ENCODE assay signal across 18 mouse cellular contexts in the genomic region with DNA sequence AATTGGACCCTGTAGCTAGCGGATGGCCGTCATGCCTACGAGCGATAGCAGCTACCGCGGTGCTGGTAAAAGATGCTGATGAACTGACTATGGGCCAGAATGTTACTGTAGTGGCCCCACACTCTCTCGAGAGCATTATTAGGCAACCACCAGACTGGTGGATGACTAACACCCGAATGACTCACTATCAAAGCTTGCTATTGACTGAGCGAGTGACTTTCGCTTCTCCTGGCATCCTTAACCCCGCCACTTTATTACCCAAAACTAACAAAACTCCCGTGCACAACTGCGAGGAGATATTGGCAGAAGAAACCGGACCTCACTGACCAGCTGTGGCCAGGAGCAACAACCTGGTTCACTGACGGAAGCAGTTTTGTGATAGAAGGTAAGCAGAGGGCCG. TPM values are rescaled to one million over a fixed set of nuclear protein-coding genes. Genes with fewer than 3 reads are reported as not detected.
DNase-seq lines count a peak whose midpoint lies in the region; ATAC-seq and TF ChIP-seq lines count a peak whose summit lies in the region.
"Had no signal": no experiment of that assay in that cellular context is flagged by ENCODE, and none has a peak within 500 bp of the region (broad histone marks: within the 10 kb centered on the region; RNA-seq: fewer than 3 reads in every experiment).

No protein-coding gene starts in this region.

- TF ChIP-seq CTCF in small intestine, adult 2 months (IDR thresholded peaks at IDR 0.05; ENCODE audit: extremely low read depth, insufficient read length, insufficient replicate concordance, low read depth, low read length), result no peak

- no peaks in the 10 kb centered on the region; the same call in 1 of the 2 replicates for H3K27me3 ChIP-seq in liver, embryonic 15.5 days
- H3K27me3 ChIP-seq in small intestine, adult 2 months (ENCODE audit: control insufficient read depth, insufficient read depth, low read length), result no peaks in the 10 kb centered on the region
- H3K27me3 ChIP-seq: midbrain, embryonic 13.5 days had no signal

- no peak overlapping the region for H3K9ac ChIP-seq in liver, embryonic 15.5 days
- H3K9ac ChIP-seq: midbrain, embryonic 13.5 days had no signal

- intact Hi-C loops in heart, postnatal 10 days (cut with DNase I), result no loop called here
- intact Hi-C loops in left cerebral cortex, postnatal 36 days (cut with DNase I), result no loop called here

- no peak for ATAC-seq in liver, embryonic 15.5 days (ENCODE audit: insufficient read depth)
- ATAC-seq: midbrain, embryonic 13.5 days had no signal

- H3K4me2 ChIP-seq in liver, embryonic 15.5 days, result peak overlapping the region; percentile 20; the same call in 1 of the 2 replicates
- H3K4me2 ChIP-seq: midbrain, embryonic 13.5 days had no signal

- H3K36me3 ChIP-seq in liver, embryonic 15.5 days (replicated peaks), result no peaks in the 10 kb centered on the region
- no peaks in the 10 kb centered on the region for H3K36me3 ChIP-seq in small intestine, adult 2 months (ENCODE audit: control insufficient read depth, insufficient read depth, low read length)
- H3K36me3 ChIP-seq: embryonic facial prominence, embryonic 10.5 days; midbrain, embryonic 13.5 days had no signal

- 74% methylated on average over 16 of the region's 16 CpGs for whole genome bisulfite sequencing in liver, embryonic 15.5 days (ENCODE audit: insufficient replicate concordance)
- 33% methylated on average over 16 of the region's 16 CpGs for WGBS in small intestine, adult 2 months

- no peaks in the 10 kb centered on the region for H3K9me3 ChIP-seq in liver, embryonic 15.5 days (replicated peaks)
- H3K9me3 ChIP-seq: embryonic facial prominence, embryonic 10.5 days; midbrain, embryonic 13.5 days had no signal

- peaks cover 38% of the 10 kb centered on the region for H3K4me1 ChIP-seq in liver, embryonic 15.5 days (replicated peaks)
- H3K4me1 ChIP-seq in small intestine, adult 2 months (ENCODE audit: control insufficient read depth, insufficient read depth, insufficient read length, low read length), result peaks cover 7% of the 10 kb centered on the region; the same call in 1 of the 2 replicates
- H3K4me1 ChIP-seq: embryonic facial prominence, embryonic 10.5 days; midbrain, embryonic 13.5 days had no signal

- no peak overlapping the region for H3K4me3 ChIP-seq in liver, embryonic 15.5 days (replicated peaks)
- peak overlapping the region; percentile 33; the same call in 1 of the 2 replicates for H3K4me3 ChIP-seq in small intestine, adult 2 months (ENCODE audit: low read depth, low read length)
- H3K4me3 ChIP-seq: embryonic facial prominence, embryonic 10.5 days; midbrain, embryonic 13.5 days had no signal

- no peak for TF ChIP-seq POLR2A in small intestine, adult 2 months (IDR thresholded peaks at IDR 0.05; ENCODE audit: low read depth, low read length)

- peak; percentile 12 for DNase-seq in heart, adult 8-10 months (ENCODE audit: low spot score)
- no peak for DNase-seq in heart, postnatal 10 days
- peak; percentile 2 for DNase-seq in Muller cell, postnatal 12 days (ENCODE audit: inconsistent ontology term)
- no peak for DNase-seq in left cerebral cortex, postnatal 36 days (ENCODE audit: low spot score in 2 of 2)
- no peak for DNase-seq in cerebellum, postnatal 36 days
- DNase-seq: cerebellum, adult 8-10 months; gastrocnemius, postnatal 14 days; right cerebral cortex, postnatal 14 days had no signal

- H3K27ac ChIP-seq in liver, embryonic 15.5 days (replicated peaks), result peak overlapping the region; percentile 59
- H3K27ac ChIP-seq in small intestine, adult 2 months (ENCODE audit: insufficient read depth, low read depth, low read length), result no peak overlapping the region
- H3K27ac ChIP-seq: embryonic facial prominence, embryonic 10.5 days; kidney, postnatal 0 days; midbrain, embryonic 13.5 days had no signal

RNA-seq across cellular contexts. Expression of gene Selenbp2, which starts 12.6 kb away (rescaled TPM):
- total RNA-seq in heart, adult 8-10 months (2022), result 10 to 100 TPM; 14.7 to 17.5 (median 15.4) TPM
- total RNA-seq in heart, postnatal 10 days (2021), result 1 to 10 TPM; 4.7 to 6.5 TPM
- polyA plus RNA-seq in liver, embryonic 15.5 days (2015; fragmentation: Nextera tagmentation; extraction: Ambion mirVana), result 69.0 and 92.7 TPM in 2 replicates
- 2.1 and 2.4 TPM in 2 replicates for polyA plus RNA-seq in small intestine, adult 2 months (2012; rRNA removed)
- not detected for total RNA-seq in left cerebral cortex, postnatal 36 days (2021)
- total RNA-seq: hematopoietic stem cell, adult 5-6 weeks had no signal
- polyA plus RNA-seq: embryonic facial prominence, embryonic 10.5 days; forebrain, embryonic 11.5 days; midbrain, embryonic 13.5 days had no signal

RNA-seq across cellular contexts. Expression of gene Tuft1, which starts 22.1 kb away (rescaled TPM):
- total RNA-seq in heart, adult 8-10 months (2022), result 1 to 10 TPM; 2.1 to 3.5 (median 2.4) TPM
- 1 to 10 TPM; 3.2 to 3.3 TPM for total RNA-seq in heart, postnatal 10 days (2021)
- 10.9 and 12.6 TPM in 2 replicates for polyA plus RNA-seq in liver, embryonic 15.5 days (2015; fragmentation: Nextera tagmentation; extraction: Ambion mirVana)
- polyA plus RNA-seq in small intestine, adult 2 months (2012; rRNA removed), result 11.1 and 47.4 TPM in 2 replicates
- 1 to 10 TPM; 1.2 to 1.3 TPM for total RNA-seq in left cerebral cortex, postnatal 36 days (2021)

RNA-seq across cellular contexts. Expression of gene Gm10972, which starts 37.9 kb away (rescaled TPM):
- total RNA-seq in heart, adult 8-10 months (2022), result not detected
- not detected for total RNA-seq in heart, postnatal 10 days (2021)
- polyA plus RNA-seq in liver, embryonic 15.5 days (2015; fragmentation: Nextera tagmentation; extraction: Ambion mirVana), result not detected in 2 replicates
- polyA plus RNA-seq in small intestine, adult 2 months (2012; rRNA removed), result not detected in 2 replicates
- not detected for total RNA-seq in left cerebral cortex, postnatal 36 days (2021)
- total RNA-seq: gastrocnemius, postnatal 14 days; hematopoietic stem cell, adult 5-6 weeks; layer of hippocampus, postnatal 14 days had no signal
- polyA plus RNA-seq: embryonic facial prominence, embryonic 10.5 days; forebrain, embryonic 11.5 days; kidney, postnatal 0 days; limb, embryonic 14.5 days; midbrain, embryonic 13.5 days; neural tube, embryonic 14.5 days had no signal

Comparison
In these comparisons a context has a peak if more than half of its experiments do, and no peak if none do; other contexts are left out.
1. DNase-seq: peak in heart, adult 8-10 months (single experiment) and Muller cell, postnatal 12 days (single experiment); none in heart, postnatal 10 days (0 of 2), left cerebral cortex, postnatal 36 days (0 of 2) and cerebellum, postnatal 36 days (0 of 2).